Mouse (Mus musculus): ENCODE data around the gene Zfp653. TPM values are rescaled to one million over a fixed set of nuclear protein-coding genes. Genes with fewer than 3 reads are reported as not detected.
"Not testable (repeated sequence)": the region's sequence is repeated elsewhere in the genome, so short reads cannot be mapped to it uniquely, and the experiment has no call there.

The Zfp653 gene
- polyA plus RNA-seq, 1 experiment from 2014 or later, result 13.6 TPM

GRCm38 (mm10) chr9:22092746-22093145, 21.6 kb upstream of the Zfp653 start:
- no peaks in the 10 kb centered on the region for H3K4me1 ChIP-seq
- no peaks in the 10 kb centered on the region for H3K36me3 ChIP-seq
- H3K9me3 ChIP-seq, result no peaks in the 10 kb centered on the region
- no peak overlapping the region for H3K4me2 ChIP-seq
- H3K27ac ChIP-seq, result no peak overlapping the region
- no peak overlapping the region for H3K4me3 ChIP-seq
- ATAC-seq (ENCODE audit: insufficient number of reproducible peaks, insufficient read depth, low FRiP score, low TSS enrichment, low read depth), result no peak
- 82% methylated on average over 6 of the region's 6 CpGs for WGBS
- H3K27me3 ChIP-seq, result peaks cover 10% of the 10 kb centered on the region
- no peak overlapping the region for H3K9ac ChIP-seq

GRCm38 (mm10) chr9:22089986-22090385, 18.8 kb upstream of the Zfp653 start:
- H3K4me2 ChIP-seq, result no peak overlapping the region
- H3K9me3 ChIP-seq, result no peaks in the 10 kb centered on the region
- no peak overlapping the region for H3K4me3 ChIP-seq
- WGBS, result 88% methylated on average over 7 of the region's 7 CpGs
- no peak overlapping the region for H3K27ac ChIP-seq
- H3K9ac ChIP-seq, result no peak overlapping the region
- H3K36me3 ChIP-seq, result no peaks in the 10 kb centered on the region
- H3K4me1 ChIP-seq, result peaks cover 7% of the 10 kb centered on the region
- no peak for ATAC-seq (ENCODE audit: insufficient number of reproducible peaks, insufficient read depth, low FRiP score, low TSS enrichment, low read depth)
- no peaks in the 10 kb centered on the region for H3K27me3 ChIP-seq

- Histone ChIP-seq H3K27ac (no peak overlapping the region), H3K4me1 (peaks cover 7% of the 10 kb centered on the region), H3K27me3 (no peaks in the 10 kb centered on the region), H3K4me2 (no peak overlapping the region), H3K9ac (no peak overlapping the region), H3K9me3 (no peaks in the 10 kb centered on the region), H3K4me3 (no peak overlapping the region), H3K36me3 (no peaks in the 10 kb centered on the region)
- no peak for ATAC-seq (ENCODE audit: insufficient number of reproducible peaks, insufficient read depth, low FRiP score, low TSS enrichment, low read depth)
- WGBS, result 96% methylated on average over 7 of the region's 7 CpGs
Observed at GRCm38 (mm10) chr9:22089281-22089680, 18.1 kb upstream of the Zfp653 start.

GRCm38 (mm10) chr9:22087034-22087618, 15.9 kb upstream of the Zfp653 start:
- ATAC-seq (ENCODE audit: insufficient number of reproducible peaks, insufficient read depth, low FRiP score, low TSS enrichment, low read depth), result no peak
- Histone ChIP-seq H3K4me1 (peaks cover 10% of the 10 kb centered on the region), H3K36me3 (peaks cover 7% of the 10 kb centered on the region; the same call in 1 of the 2 replicates), H3K27ac (no peak overlapping the region), H3K27me3 (no peaks in the 10 kb centered on the region), H3K4me3 (no peak overlapping the region), H3K9me3 (no peaks in the 10 kb centered on the region), H3K9ac (no peak overlapping the region), H3K4me2 (no peak overlapping the region)
- WGBS, result 80% methylated on average over 2 of the region's 2 CpGs

- Histone ChIP-seq H3K4me1 (peaks cover 10% of the 10 kb centered on the region), H3K4me2 (peak overlapping the region; percentile 77), H3K27ac (peak overlapping the region; percentile 79; the same call in 1 of the 2 replicates), H3K27me3 (no peaks in the 10 kb centered on the region), H3K36me3 (peaks cover 7% of the 10 kb centered on the region; the same call in 1 of the 2 replicates), H3K9me3 (no peaks in the 10 kb centered on the region), H3K9ac (peak overlapping the region; percentile 83), H3K4me3 (peak overlapping the region; percentile 74)
- WGBS, result 80% methylated on average over 6 of the region's 6 CpGs
- ATAC-seq (ENCODE audit: insufficient number of reproducible peaks, insufficient read depth, low FRiP score, low TSS enrichment, low read depth), result no peak
Observed at GRCm38 (mm10) chr9:22086012-22086411, 14.8 kb upstream of the Zfp653 start.

- whole genome bisulfite sequencing, result under 1% methylated on average over 48 of the region's 48 CpGs
Observed at GRCm38 (mm10) chr9:22085022-22085834, 14.1 kb upstream of the Zfp653 start, which contains the start of gene Ecsit. Ecsit (minus strand) TSS chr9:22085438.

GRCm38 (mm10) chr9:22084667-22085021, 13.5 kb upstream of the Zfp653 start:
- Histone ChIP-seq H3K27ac (peak overlapping the region; percentile 60; the same call in 1 of the 2 replicates), H3K4me1 (peaks cover 10% of the 10 kb centered on the region), H3K4me3 (peak overlapping the region; percentile 74), H3K4me2 (peak overlapping the region; percentile 77), H3K9ac (peak overlapping the region; percentile 83), H3K36me3 (peaks cover 11% of the 10 kb centered on the region; the same call in 1 of the 2 replicates), H3K27me3 (no peaks in the 10 kb centered on the region), H3K9me3 (no peaks in the 10 kb centered on the region)
- ATAC-seq (ENCODE audit: insufficient number of reproducible peaks, insufficient read depth, low FRiP score, low TSS enrichment, low read depth), result no peak
- WGBS, result 27% methylated on average over 4 of the region's 4 CpGs

More at GRCm38 (mm10) chr9:22085022-22085834, 14.1 kb upstream of the Zfp653 start, which contains the start of gene Ecsit:
- Histone ChIP-seq H3K4me2 (peak within 1 kb of the TSS; percentile 77), H3K9me3 (no peaks in the 10 kb centered on the region), H3K9ac (peak within 1 kb of the TSS; percentile 83), H3K36me3 (peaks cover 11% of the 10 kb centered on the region; the same call in 1 of the 2 replicates), H3K4me3 (peak within 1 kb of the TSS; percentile 74), H3K4me1 (peaks cover 10% of the 10 kb centered on the region), H3K27me3 (no peaks in the 10 kb centered on the region), H3K27ac (peak within 1 kb of the TSS; percentile 79)
- ATAC-seq (ENCODE audit: insufficient number of reproducible peaks, insufficient read depth, low FRiP score, low TSS enrichment, low read depth), result peak; percentile 95

GRCm38 (mm10) chr9:22076223-22076622, 5.0 kb upstream of the Zfp653 start:
- ATAC-seq (ENCODE audit: insufficient number of reproducible peaks, insufficient read depth, low FRiP score, low TSS enrichment, low read depth), result no peak
- 93% methylated on average over 23 of the region's 23 CpGs for WGBS
- no peak overlapping the region for H3K9ac ChIP-seq
- peaks cover 56% of the 10 kb centered on the region for H3K36me3 ChIP-seq
- no peak overlapping the region for H3K4me2 ChIP-seq
- H3K27me3 ChIP-seq, result no peaks in the 10 kb centered on the region
- no peaks in the 10 kb centered on the region for H3K9me3 ChIP-seq
- no peak overlapping the region for H3K4me3 ChIP-seq
- H3K4me1 ChIP-seq, result no peaks in the 10 kb centered on the region
- no peak overlapping the region for H3K27ac ChIP-seq

GRCm38 (mm10) chr9:22075778-22076177, 4.6 kb upstream of the Zfp653 start:
- not testable (repeated sequence) for H3K4me1 ChIP-seq; ATAC-seq (ENCODE audit: insufficient number of reproducible peaks, insufficient read depth, low FRiP score, low TSS enrichment, low read depth); H3K9ac ChIP-seq; H3K27ac ChIP-seq; H3K27me3 ChIP-seq; H3K4me3 ChIP-seq; H3K9me3 ChIP-seq; H3K4me2 ChIP-seq
- WGBS, result 75% methylated on average over 5 of the region's 5 CpGs
- H3K36me3 ChIP-seq, result peaks cover 56% of the 10 kb centered on the region

- WGBS, result 95% methylated on average over 4 of the region's 4 CpGs
- H3K36me3 ChIP-seq, result peaks cover 50% of the 10 kb centered on the region
- no peak for ATAC-seq (ENCODE audit: insufficient number of reproducible peaks, insufficient read depth, low FRiP score, low TSS enrichment, low read depth)
- H3K9ac ChIP-seq, result no peak overlapping the region
- no peaks in the 10 kb centered on the region for H3K9me3 ChIP-seq
- no peak overlapping the region for H3K4me3 ChIP-seq
- H3K4me1 ChIP-seq, result peaks cover 5% of the 10 kb centered on the region; the same call in 1 of the 2 replicates
- no peak overlapping the region for H3K4me2 ChIP-seq
- no peak overlapping the region for H3K27ac ChIP-seq
- no peaks in the 10 kb centered on the region for H3K27me3 ChIP-seq
Observed at GRCm38 (mm10) chr9:22072276-22072675, 1.1 kb upstream of the Zfp653 start.

- H3K4me3 ChIP-seq, result peak overlapping the region; percentile 79
Observed at GRCm38 (mm10) chr9:22069881-22070553, 1.2 kb downstream of the Zfp653 start.

More at GRCm38 (mm10) chr9:22069881-22070553, 1.2 kb downstream of the Zfp653 start:
- Histone ChIP-seq H3K27ac (peak overlapping the region; percentile 98; the same call in 1 of the 2 replicates), H3K36me3 (peaks cover 48% of the 10 kb centered on the region), H3K27me3 (no peaks in the 10 kb centered on the region), H3K4me1 (peaks cover 5% of the 10 kb centered on the region; the same call in 1 of the 2 replicates), H3K4me2 (peak overlapping the region; percentile 63), H3K9ac (peak overlapping the region; percentile 93), H3K9me3 (no peaks in the 10 kb centered on the region)
- ATAC-seq (ENCODE audit: insufficient number of reproducible peaks, insufficient read depth, low FRiP score, low TSS enrichment, low read depth), result peak; percentile 1; the same call in 1 of the 2 replicates
- 67% methylated on average over 4 of the region's 4 CpGs for WGBS

Measured in embryonic facial prominence, embryonic 13.5 days (tissue).